Mouse (Mus musculus) ZHBTc4 (cell line): ENCODE measurements around the gene Tmed9.

Experiments used
- DNase-seq: peaks from one replicate; pipeline ENCODE4 v3.0.0-alpha.2; 2011; ENCODE audit warnings: low read depth, low spot score

The Tmed9 gene

GRCm38 (mm10) chr13:55573432-55573831 lies at the start of gene Tmed9:
TSS of gene Tmed9 (plus strand) at chr13:55573732.
- DNase-seq, result no peak

GRCm38 (mm10) chr13:55523951-55524600 lies 49.5 kb upstream of the Tmed9 start:
- no peak for DNase-seq

- DNase-seq, result no peak
Observed at GRCm38 (mm10) chr13:55525733-55526553, 47.6 kb upstream of the Tmed9 start.

- DNase-seq, result no peak
Observed at GRCm38 (mm10) chr13:55527212-55527611, 46.3 kb upstream of the Tmed9 start.

- DNase-seq, result no peak
Observed at GRCm38 (mm10) chr13:55527834-55528772, 45.4 kb upstream of the Tmed9 start.

GRCm38 (mm10) chr13:55529198-55529915 lies 44.2 kb upstream of the Tmed9 start, which contains the start of gene Dok3:
TSS of gene Dok3 (minus strand) at chr13:55529296.
- no peak for DNase-seq

- no peak for DNase-seq
Observed at GRCm38 (mm10) chr13:55535191-55535590, 38.3 kb upstream of the Tmed9 start.

- DNase-seq, result no peak
Observed at GRCm38 (mm10) chr13:55535796-55536193, 37.7 kb upstream of the Tmed9 start.

- DNase-seq, result peak; percentile 100
Observed at GRCm38 (mm10) chr13:55536194-55537175, 37.0 kb upstream of the Tmed9 start, which contains the start of gene Ddx41. TSS of gene Ddx41 (minus strand) at chr13:55536658.

- DNase-seq, result no peak
Observed at GRCm38 (mm10) chr13:55540933-55541332, 32.6 kb upstream of the Tmed9 start.

- DNase-seq, result no peak
Observed at GRCm38 (mm10) chr13:55542891-55543290, 30.6 kb upstream of the Tmed9 start.

GRCm38 (mm10) chr13:55543447-55543846 lies 30.1 kb upstream of the Tmed9 start:
- no peak for DNase-seq

GRCm38 (mm10) chr13:55544792-55545191 lies 28.7 kb upstream of the Tmed9 start:
- no peak for DNase-seq

GRCm38 (mm10) chr13:55547916-55548315 lies 25.6 kb upstream of the Tmed9 start:
- no peak for DNase-seq

GRCm38 (mm10) chr13:55548426-55548825 lies 25.1 kb upstream of the Tmed9 start:
- no peak for DNase-seq

GRCm38 (mm10) chr13:55549061-55549460 lies 24.5 kb upstream of the Tmed9 start:
- no peak for DNase-seq

- DNase-seq, result no peak
Observed at GRCm38 (mm10) chr13:55555921-55556320, 17.6 kb upstream of the Tmed9 start.

GRCm38 (mm10) chr13:55557499-55557898 lies 16.0 kb upstream of the Tmed9 start:
- DNase-seq, result no peak

GRCm38 (mm10) chr13:55563266-55563879 lies 10.2 kb upstream of the Tmed9 start:
- no peak for DNase-seq
